Comparison of ENCODE assay signal across 8 mouse cellular contexts in the genomic region with DNA sequence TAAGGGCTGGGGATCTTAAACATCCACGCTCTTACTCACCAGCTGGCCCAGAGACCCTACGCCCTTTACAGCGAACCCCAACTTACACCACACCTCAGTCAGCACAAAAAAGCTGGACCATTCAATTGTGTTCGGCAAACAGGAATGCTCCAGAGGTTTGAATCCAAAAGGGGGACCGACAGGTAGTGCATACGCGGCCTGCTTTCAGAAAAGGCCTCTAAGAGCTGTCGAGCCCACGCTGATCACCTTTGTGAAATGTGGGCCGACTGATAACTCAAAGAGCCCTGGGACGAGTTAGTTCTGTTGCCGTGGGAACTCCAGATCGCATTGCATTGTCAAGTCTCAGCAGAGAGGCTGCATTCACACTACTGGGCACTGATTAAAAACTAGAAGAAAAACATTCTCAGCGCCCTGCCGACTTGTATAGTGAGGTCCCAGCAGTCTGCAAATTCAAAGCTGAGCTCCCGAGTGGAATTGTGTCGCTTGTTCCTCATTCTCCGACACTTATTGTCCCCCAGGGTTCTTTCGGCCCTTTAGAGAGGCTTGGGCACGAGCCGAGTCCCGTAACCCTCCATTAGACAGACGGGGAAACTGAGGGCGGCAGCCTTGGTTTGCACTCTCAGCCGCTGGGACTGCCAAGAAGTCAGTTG. TPM values are rescaled to one million over a fixed set of nuclear protein-coding genes. Genes with fewer than 3 reads are reported as not detected.
DNase-seq lines count a peak whose midpoint lies in the region; ATAC-seq and TF ChIP-seq lines count a peak whose summit lies in the region.

No protein-coding gene starts in this region.

- WGBS in kidney, embryonic 16.5 days: 23% methylated on average over 25 of the region's 25 CpGs
- WGBS in hindbrain, postnatal 0 days: 14% methylated on average over 25 of the region's 25 CpGs
- 13% methylated on average over 25 of the region's 25 CpGs for WGBS in midbrain, postnatal 0 days

- H3K4me3 ChIP-seq in kidney, embryonic 16.5 days (ENCODE audit: low read length): peak overlapping the region; percentile 68
- H3K4me3 ChIP-seq in hindbrain, postnatal 0 days (ENCODE audit: low read length): peak overlapping the region; percentile 67
- peak overlapping the region; percentile 66 for H3K4me3 ChIP-seq in midbrain, postnatal 0 days (ENCODE audit: low read depth, low read length)

- H3K9me3 ChIP-seq in kidney, embryonic 16.5 days (ENCODE audit: low read length): no peaks in the 10 kb centered on the region
- H3K9me3 ChIP-seq in hindbrain, postnatal 0 days (ENCODE audit: low read length): no peaks in the 10 kb centered on the region
- H3K9me3 ChIP-seq in midbrain, postnatal 0 days (ENCODE audit: low read length): no peaks in the 10 kb centered on the region

- no peaks in the 10 kb centered on the region for H3K27me3 ChIP-seq in kidney, embryonic 16.5 days (ENCODE audit: insufficient read depth, low read length)
- no peaks in the 10 kb centered on the region for H3K27me3 ChIP-seq in hindbrain, postnatal 0 days (ENCODE audit: insufficient read depth, low read length)
- H3K27me3 ChIP-seq in midbrain, postnatal 0 days (ENCODE audit: insufficient read depth, low read length): no peaks in the 10 kb centered on the region; the same call in 1 of the 2 replicates

- H3K4me1 ChIP-seq in kidney, embryonic 16.5 days (ENCODE audit: insufficient read depth, low read length): peaks cover 32% of the 10 kb centered on the region
- H3K4me1 ChIP-seq in hindbrain, postnatal 0 days (ENCODE audit: insufficient read depth, low read length): peaks cover 10% of the 10 kb centered on the region
- peaks cover 7% of the 10 kb centered on the region; the same call in 1 of the 2 replicates for H3K4me1 ChIP-seq in midbrain, postnatal 0 days (ENCODE audit: insufficient read depth, low read length)

- H3K27ac ChIP-seq in kidney, embryonic 16.5 days (ENCODE audit: low read length): peak overlapping the region; percentile 94
- peak overlapping the region; percentile 96 for H3K27ac ChIP-seq in hindbrain, postnatal 0 days
- peak overlapping the region; percentile 86 for H3K27ac ChIP-seq in midbrain, postnatal 0 days (ENCODE audit: low read depth, low read length)

- no peak for DNase-seq in kidney, adult 8-10 months
- DNase-seq in c-Kit-positive CD71-positive TER-119-negative erythroid progenitor cells, embryonic 14.5 days (ENCODE audit: low read depth): peak; percentile 46
- DNase-seq in hindbrain, postnatal 0 days (ENCODE audit: low spot score): peak; percentile 51
- DNase-seq in midbrain, postnatal 0 days (ENCODE audit: low spot score): no peak
- no peak for DNase-seq in adrenal gland, postnatal 4 days (ENCODE audit: low spot score in 2 of 2)

- H3K36me3 ChIP-seq in kidney, embryonic 16.5 days (ENCODE audit: insufficient read depth, low read length): peaks cover 32% of the 10 kb centered on the region
- H3K36me3 ChIP-seq in hindbrain, postnatal 0 days (ENCODE audit: insufficient read depth, low read length): peaks cover 15% of the 10 kb centered on the region; the same call in 1 of the 2 replicates
- peaks cover 21% of the 10 kb centered on the region for H3K36me3 ChIP-seq in midbrain, postnatal 0 days (ENCODE audit: insufficient read depth, low read length)

- TF ChIP-seq CTCF in hindbrain, postnatal 0 days (IDR thresholded peaks at IDR 0.05; ENCODE audit: low read depth): no peak
- no peak for TF ChIP-seq CTCF in midbrain, postnatal 0 days (IDR thresholded peaks at IDR 0.05)

- peak overlapping the region; percentile 80 for H3K9ac ChIP-seq in kidney, embryonic 16.5 days (replicated peaks; ENCODE audit: low read length)
- peak overlapping the region; percentile 81 for H3K9ac ChIP-seq in hindbrain, postnatal 0 days (replicated peaks; ENCODE audit: low read length)
- H3K9ac ChIP-seq in midbrain, postnatal 0 days (replicated peaks; ENCODE audit: low read length, poor library complexity, severe bottlenecking): peak overlapping the region; percentile 91

- peak overlapping the region; percentile 80 for H3K4me2 ChIP-seq in kidney, embryonic 16.5 days (replicated peaks; ENCODE audit: low read depth, low read length)
- H3K4me2 ChIP-seq in hindbrain, postnatal 0 days (ENCODE audit: low read depth, low read length): peak overlapping the region; percentile 66
- peak overlapping the region; percentile 73 for H3K4me2 ChIP-seq in midbrain, postnatal 0 days (ENCODE audit: low read depth, low read length, poor library complexity, severe bottlenecking)

- 0 out of 2 replicates have a peak, but pooled peaks have one; percentile 1 for ATAC-seq in kidney, embryonic 16.5 days (ENCODE audit: low FRiP score, low TSS enrichment)
- peak; percentile 13; the same call in 1 of the 2 replicates for ATAC-seq in hindbrain, postnatal 0 days
- ATAC-seq in midbrain, postnatal 0 days (ENCODE audit: low FRiP score): peak; percentile 3; the same call in 1 of the 2 replicates
- ATAC-seq in activated CD4-positive, CD25-positive, alpha-beta regulatory T cell, adult 4 months: no peak
- ATAC-seq in monocyte, adult 5-6 weeks (replicated peaks; ENCODE audit: insufficient number of reproducible peaks, low FRiP score, low TSS enrichment, poor library complexity, severe bottlenecking): no peak; the same call in 1 of the 2 replicates

RNA-seq across cellular contexts. Expression of a gene that starts 36.5 kb away (rescaled TPM):
- 0.23 and 0.39 TPM in 2 replicates for polyA plus RNA-seq in kidney, embryonic 16.5 days (2015; fragmentation: Nextera tagmentation; extraction: Ambion mirVana)
- total RNA-seq in hindbrain, postnatal 0 days (2014; rRNA removed): 3.2 and 3.6 TPM in 2 replicates
- polyA plus RNA-seq in hindbrain, postnatal 0 days (2015; fragmentation: Nextera tagmentation; extraction: Ambion mirVana): 2.6 and 3.0 TPM in 2 replicates
- 1.8 and 3.1 TPM in 2 replicates for total RNA-seq in midbrain, postnatal 0 days (2014; rRNA removed)
- polyA plus RNA-seq in midbrain, postnatal 0 days (2015; fragmentation: Nextera tagmentation; extraction: Ambion mirVana): 2.5 and 2.6 TPM in 2 replicates
- polyA plus RNA-seq in activated CD4-positive, CD25-positive, alpha-beta regulatory T cell, adult 4 months (2017; shearing (Covaris generic)): not detected
- total RNA-seq in adrenal gland, postnatal 4 days (2021): 1 to 10 TPM; 2.0 to 2.3 TPM
- total RNA-seq in monocyte, adult 5-6 weeks (2017): not detected in 3 replicates

RNA-seq across cellular contexts. Expression of a gene that starts 36.7 kb away (rescaled TPM):
- polyA plus RNA-seq in kidney, embryonic 16.5 days (2015; fragmentation: Nextera tagmentation; extraction: Ambion mirVana): 16.5 and 19.9 TPM in 2 replicates
- 7.5 and 16.5 TPM in 2 replicates for total RNA-seq in hindbrain, postnatal 0 days (2014; rRNA removed)
- polyA plus RNA-seq in hindbrain, postnatal 0 days (2015; fragmentation: Nextera tagmentation; extraction: Ambion mirVana): 14.0 and 14.5 TPM in 2 replicates
- 7.6 and 10.5 TPM in 2 replicates for total RNA-seq in midbrain, postnatal 0 days (2014; rRNA removed)
- 9.7 and 12.6 TPM in 2 replicates for polyA plus RNA-seq in midbrain, postnatal 0 days (2015; fragmentation: Nextera tagmentation; extraction: Ambion mirVana)
- 1 to 10 TPM in 1 of 2 experiments, not detected in 1; 1.6 TPM for polyA plus RNA-seq in activated CD4-positive, CD25-positive, alpha-beta regulatory T cell, adult 4 months (2017; shearing (Covaris generic))
- total RNA-seq in adrenal gland, postnatal 4 days (2021): 10 to 100 TPM; 50.7 to 56.9 TPM
- total RNA-seq in monocyte, adult 5-6 weeks (2017): 0.29 TPM in 1 of 3 replicates, not detected in the others

Comparison
In these comparisons a context has a peak if more than half of its experiments do, and no peak if none do; other contexts are left out.
1. ATAC-seq: peak in kidney, embryonic 16.5 days (single experiment), hindbrain, postnatal 0 days (single experiment) and midbrain, postnatal 0 days (single experiment); none in activated CD4-positive, CD25-positive, alpha-beta regulatory T cell, adult 4 months (single experiment) and monocyte, adult 5-6 weeks (single experiment).
2. DNase-seq: peak in c-Kit-positive CD71-positive TER-119-negative erythroid progenitor cells, embryonic 14.5 days (single experiment) and hindbrain, postnatal 0 days (single experiment); none in kidney, adult 8-10 months (0 of 2), midbrain, postnatal 0 days (single experiment) and adrenal gland, postnatal 4 days (0 of 2).
3. Peak in every context shown above with its lines, with median percentiles within 50 percentile points of each other: H3K27ac ChIP-seq, H3K4me2 ChIP-seq, H3K4me3 ChIP-seq and H3K9ac ChIP-seq.